Mouse (Mus musculus): ENCODE measurements around the gene Pdlim5.

Gene Pdlim5

DNA sequence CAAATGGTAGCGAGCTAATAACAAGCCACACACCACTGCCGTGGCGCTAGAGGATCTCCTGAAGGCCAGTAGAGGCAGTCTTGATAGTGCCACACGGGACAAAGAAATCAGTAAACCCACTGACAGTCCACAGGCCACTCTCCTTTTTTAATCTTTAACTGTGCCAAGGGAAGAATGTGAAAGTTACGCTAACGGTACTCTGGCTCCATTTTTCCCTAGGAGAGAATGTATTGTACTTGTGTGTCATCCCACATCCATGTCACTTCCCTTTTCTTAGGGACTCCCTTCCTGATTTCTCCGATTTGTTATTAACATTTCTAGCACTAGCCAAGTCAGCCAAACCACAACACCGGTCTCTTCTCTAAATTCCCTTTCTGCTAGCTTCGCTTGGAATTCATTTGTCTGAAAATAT, 1.5 kb downstream of the Pdlim5 start:
- DNase-seq: no peak

DNA sequence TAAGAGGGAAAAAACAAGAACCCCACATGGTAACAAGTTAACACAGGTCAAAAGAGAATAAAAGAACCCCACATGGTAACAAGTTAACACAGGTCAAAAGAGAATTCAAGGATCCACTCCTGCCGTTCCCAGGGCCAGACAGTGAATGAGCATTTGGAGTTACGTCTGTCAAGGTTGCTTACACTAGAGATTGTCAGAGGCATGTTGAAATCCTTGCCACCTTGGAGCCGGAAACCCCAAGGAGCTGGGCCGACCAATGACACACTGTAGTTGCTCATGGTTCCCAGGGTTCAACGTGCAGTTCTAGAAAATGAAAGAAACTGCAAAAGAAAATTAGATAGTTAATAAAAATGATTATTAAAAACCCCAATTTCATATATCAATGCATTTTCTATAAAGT, 4.0 kb downstream of the Pdlim5 start:
- DNase-seq: no peak

DNA sequence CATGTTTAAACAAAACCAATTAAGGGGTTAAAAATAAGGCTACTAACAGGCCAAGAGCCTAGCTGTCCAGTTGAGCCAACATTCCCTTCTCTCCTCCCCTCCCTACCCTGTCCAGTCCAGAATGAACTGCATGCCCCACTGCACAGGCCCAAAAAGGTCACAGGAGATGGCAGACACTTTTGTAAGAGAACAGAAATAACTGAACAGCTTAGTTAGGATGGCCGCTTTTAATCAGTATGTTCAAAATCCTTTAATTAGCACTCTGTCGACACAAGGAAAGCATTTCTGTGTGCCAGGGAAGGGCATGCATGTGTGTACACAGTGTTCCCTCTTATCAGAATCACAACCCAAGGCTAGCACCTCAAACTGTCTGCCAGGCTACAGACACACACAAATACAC, 5.2 kb downstream of the Pdlim5 start:
- no peak for DNase-seq

- no peak for DNase-seq
Measured at GRCm38 (mm10) chr3:142388189-142388588, 7.3 kb downstream of the Pdlim5 start.

DNA sequence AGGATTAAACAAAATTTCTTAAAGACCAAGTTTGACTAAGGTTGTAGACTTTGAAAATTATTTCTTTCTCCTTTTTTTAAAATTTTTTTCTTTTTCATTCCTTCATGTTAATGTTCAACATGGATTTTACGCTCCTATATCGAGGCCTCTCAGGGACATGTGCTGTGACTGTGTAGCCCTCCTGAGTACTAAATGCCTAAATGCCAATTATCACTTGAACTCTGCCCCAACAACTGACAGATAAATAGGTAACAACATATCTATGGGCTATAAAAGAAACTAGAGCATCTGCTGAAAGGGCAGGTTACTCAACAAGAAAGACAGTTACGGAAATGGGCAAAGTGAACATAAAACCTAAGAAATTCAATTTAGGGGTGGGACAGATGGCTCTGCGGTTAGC, 9.0 kb downstream of the Pdlim5 start:
- no peak for DNase-seq

DNA sequence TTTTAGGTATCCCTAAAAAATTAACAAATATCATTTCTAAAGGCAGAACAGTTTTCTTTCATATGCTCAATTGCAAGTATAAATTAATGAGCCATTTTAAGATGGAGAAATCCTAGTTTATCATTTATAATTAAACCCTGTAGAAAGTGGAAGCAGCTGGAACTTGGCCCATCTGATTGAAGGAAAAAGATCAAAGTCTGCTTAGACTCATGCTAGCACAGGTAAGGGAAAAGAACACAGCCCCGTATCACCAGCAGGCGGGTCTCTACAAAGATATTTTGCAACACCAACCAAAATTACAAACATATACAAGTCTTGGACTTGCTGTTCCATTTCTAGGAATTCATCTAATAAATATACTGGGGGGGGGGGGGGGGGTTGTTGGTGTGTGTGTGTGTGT, 9.8 kb downstream of the Pdlim5 start:
- no peak for DNase-seq

DNA sequence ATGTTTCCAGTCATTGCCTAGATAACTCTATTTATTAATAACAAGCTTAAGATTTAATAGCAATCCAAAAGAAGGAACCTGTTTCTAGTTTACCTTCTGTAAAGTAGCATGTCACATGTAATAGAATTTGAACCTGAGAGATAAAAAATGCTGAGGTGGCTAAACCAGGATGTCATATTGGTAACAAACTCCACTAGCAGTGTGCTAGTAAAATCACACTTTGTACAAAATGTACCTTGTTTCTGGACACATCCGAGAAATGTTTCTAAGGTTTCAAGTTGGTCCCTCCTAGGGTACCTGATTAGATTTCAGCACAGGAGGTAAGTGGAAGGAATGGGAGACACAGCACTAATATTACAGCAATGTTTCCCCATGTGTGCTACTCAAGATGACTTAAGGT, 18.9 kb downstream of the Pdlim5 start:
- DNase-seq: no peak

GRCm38 (mm10) chr3:142375106-142375505, 20.4 kb downstream of the Pdlim5 start:
- DNase-seq: no peak

GRCm38 (mm10) chr3:142372465-142373147, 22.9 kb downstream of the Pdlim5 start:
- no peak for DNase-seq

GRCm38 (mm10) chr3:142368411-142368810, 27.1 kb downstream of the Pdlim5 start:
- DNase-seq: no peak

GRCm38 (mm10) chr3:142362092-142362491, 33.4 kb downstream of the Pdlim5 start:
- no peak for DNase-seq

- no peak for DNase-seq
Measured at GRCm38 (mm10) chr3:142358951-142359350, 36.5 kb downstream of the Pdlim5 start.

GRCm38 (mm10) chr3:142356661-142357060, 38.8 kb downstream of the Pdlim5 start:
- DNase-seq: no peak

DNA sequence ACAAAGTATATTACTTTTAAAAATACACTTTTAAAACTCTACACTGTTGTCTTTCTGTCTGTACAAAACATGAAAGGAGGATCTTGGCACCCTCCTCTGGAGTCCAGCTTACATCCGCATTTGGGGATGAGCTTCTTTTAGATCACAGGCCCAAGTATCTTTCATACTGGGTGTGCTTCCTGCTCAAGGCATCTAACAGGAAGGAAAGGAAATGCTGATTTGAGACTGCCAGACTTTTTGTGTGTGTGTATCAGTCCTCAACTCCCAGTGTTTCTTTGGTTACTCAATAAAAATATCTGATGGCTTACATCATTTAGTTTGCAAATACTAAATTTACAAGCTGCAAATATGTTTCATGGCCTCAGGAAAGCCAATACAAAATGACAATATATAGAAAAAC, 42.3 kb downstream of the Pdlim5 start:
- no peak for DNase-seq

DNA sequence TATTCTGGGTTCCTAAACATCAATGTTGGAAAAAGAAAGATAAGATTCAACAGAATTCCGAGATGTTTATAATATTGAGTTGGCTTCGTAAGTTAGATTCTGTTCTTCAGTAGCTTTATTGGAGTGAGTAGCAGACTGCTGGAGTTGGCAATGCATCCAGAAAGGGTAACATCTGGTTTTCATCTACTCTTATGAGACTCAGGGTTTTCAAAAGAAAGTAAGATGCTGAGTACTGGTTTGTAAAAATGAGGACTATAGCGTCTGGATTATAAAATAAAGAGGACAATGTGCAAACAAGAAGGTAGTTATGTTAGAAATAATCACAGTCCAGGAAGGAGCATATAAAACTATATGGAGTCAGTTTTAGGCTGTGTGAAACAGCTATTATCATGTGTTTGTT, 45.0 kb downstream of the Pdlim5 start:
- DNase-seq: no peak

DNA sequence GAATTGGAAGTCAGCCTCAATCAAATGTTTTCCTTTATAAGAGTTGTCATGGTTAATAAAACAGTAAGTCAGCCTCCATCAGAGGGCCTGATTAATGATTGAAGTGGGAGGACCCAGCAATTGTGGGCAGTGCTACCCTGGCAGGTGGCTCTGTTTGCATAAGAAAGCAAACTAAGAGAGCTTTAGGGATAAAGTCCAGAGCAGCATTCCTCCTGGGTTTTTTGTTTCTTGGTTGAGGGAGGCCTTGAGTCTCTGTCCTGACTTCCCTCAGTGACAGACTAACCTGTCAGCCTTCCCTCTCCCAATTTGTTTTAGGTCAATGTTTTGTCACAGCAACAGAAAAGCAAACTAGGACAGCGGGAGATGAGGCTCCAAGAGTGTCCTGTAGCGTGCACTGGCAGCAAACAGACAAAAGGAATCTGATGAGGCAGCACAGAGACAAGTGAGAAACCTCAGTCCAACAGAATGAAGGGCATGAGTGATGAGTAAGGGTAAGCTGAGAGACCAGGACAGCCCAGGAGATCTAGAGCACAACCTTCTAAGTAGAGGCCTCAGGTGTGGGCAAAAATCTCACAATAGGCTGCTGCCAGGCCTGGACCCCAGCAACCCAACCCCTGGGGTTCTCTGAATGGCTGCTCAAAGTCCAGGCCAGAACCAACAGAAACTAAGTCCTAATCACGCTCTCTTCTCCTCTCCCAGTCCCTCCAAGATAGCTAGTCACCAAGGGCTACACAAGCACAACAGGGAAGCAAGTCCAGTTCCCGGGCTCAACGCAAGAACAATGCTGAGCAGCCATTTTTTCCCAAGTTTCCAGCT, 46.5 kb downstream of the Pdlim5 start:
- no peak for DNase-seq

DNA sequence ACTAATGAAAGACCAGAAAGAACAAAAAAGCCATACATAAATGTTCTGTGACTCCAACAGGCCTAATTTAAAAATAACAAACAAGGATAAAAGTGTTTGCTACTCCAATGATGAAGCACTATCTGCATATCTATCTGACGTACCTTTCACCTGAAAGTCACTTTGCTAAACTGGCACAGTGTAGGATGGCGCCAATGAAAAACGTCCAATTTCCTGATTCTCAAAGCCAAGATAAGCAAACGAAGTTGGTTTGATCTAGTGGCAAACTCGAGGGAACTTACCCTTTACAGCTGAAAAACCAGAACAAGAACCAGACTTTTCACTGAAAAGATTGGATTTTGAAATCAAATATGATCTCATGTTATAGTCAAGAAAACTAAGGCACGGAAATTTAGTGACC, 49.2 kb downstream of the Pdlim5 start:
- DNase-seq: no peak

- DNase-seq: no peak
Measured at GRCm38 (mm10) chr3:142345235-142346125, 50.0 kb downstream of the Pdlim5 start.

- no peak for DNase-seq
Measured at GRCm38 (mm10) chr3:142343786-142344185, 51.7 kb downstream of the Pdlim5 start.

GRCm38 (mm10) chr3:142340701-142341100, 54.8 kb downstream of the Pdlim5 start:
- no peak for DNase-seq

DNA sequence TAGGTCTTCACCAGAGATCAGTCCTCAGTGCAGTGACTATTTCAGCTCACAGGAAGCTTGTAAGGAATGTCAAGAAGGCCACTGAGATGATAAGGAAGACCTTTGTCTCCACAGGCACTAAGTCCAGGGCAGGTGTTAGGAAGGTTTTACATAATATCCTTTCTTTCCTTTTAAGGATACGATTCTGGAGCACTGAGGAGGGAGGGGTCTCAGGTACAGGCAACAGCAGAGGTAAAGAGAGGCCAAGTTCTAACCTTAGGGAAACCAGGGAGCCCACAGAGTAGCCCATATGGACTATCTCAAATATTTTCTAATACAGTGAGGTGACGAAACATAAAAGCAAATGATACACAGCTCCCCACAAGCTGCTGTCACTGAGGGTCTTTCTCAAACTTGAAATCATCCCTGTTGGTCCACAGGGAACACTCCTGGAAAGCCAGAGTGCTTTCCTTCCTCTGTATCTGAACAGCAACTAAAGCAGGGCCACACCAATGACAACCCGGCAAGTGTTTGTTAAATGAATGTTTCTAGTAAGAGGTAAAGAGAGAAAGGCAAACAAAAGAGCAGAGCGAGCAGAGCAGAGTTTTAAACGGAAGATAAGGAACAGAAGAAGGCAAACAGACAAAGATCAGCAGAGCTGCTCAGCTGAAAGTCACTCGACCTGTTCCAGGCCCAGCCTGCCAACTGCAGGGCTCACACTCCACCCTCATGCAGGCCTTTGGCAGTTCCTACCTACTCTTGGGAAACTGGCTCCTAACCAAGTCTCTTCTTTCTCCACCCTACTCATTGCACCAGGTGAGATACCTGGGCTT, 55.9 kb downstream of the Pdlim5 start:
- no peak for DNase-seq

DNA sequence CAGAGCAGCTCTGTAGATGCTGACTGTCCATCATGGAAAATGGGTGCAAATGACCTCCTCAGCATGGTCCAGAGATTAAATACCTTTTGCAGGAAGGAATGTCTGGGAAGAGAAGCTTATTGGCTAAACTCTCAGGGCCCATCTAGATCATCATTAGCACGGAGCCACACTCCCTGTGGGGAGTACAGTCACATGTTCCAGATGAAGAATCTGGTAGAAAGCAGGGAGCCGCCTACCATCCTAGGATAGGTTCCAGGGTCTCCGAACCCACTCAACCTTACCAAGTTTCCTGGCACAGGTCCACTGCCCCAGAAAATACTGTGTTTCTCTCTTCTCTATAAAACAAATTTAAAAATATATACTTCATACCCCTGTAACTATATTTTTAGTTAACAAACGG, 57.4 kb downstream of the Pdlim5 start:
- no peak for DNase-seq

DNA sequence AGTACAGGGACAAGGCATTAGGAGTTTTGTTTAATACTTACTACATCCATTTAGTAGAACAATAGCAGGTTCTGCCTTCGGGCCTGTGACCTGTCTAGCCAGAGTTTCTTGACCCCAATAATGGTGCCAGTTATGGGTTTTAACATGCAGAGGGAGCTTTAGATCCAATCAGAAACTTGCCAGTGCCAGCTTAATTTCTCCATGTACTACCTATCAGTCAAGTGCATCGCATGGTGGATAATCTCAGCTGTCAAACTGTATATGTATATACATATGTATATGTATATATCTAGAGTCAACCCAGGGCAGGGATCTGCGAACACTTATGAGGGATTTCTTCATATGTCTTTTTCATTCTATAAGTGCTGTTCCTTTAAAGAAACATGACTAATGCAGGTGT, 61.0 kb downstream of the Pdlim5 start:
- DNase-seq: no peak

Data from layer of hippocampus, adult 9-11 months (tissue).